Mouse (Mus musculus): ENCODE measurements at regions not wholly inside any gene's neighbourhood (a gene's known extent, or its start where the extent isn't known, plus 50 kb on each side); places are given as distances from the start of the nearest gene placed in this dataset.

DNA sequence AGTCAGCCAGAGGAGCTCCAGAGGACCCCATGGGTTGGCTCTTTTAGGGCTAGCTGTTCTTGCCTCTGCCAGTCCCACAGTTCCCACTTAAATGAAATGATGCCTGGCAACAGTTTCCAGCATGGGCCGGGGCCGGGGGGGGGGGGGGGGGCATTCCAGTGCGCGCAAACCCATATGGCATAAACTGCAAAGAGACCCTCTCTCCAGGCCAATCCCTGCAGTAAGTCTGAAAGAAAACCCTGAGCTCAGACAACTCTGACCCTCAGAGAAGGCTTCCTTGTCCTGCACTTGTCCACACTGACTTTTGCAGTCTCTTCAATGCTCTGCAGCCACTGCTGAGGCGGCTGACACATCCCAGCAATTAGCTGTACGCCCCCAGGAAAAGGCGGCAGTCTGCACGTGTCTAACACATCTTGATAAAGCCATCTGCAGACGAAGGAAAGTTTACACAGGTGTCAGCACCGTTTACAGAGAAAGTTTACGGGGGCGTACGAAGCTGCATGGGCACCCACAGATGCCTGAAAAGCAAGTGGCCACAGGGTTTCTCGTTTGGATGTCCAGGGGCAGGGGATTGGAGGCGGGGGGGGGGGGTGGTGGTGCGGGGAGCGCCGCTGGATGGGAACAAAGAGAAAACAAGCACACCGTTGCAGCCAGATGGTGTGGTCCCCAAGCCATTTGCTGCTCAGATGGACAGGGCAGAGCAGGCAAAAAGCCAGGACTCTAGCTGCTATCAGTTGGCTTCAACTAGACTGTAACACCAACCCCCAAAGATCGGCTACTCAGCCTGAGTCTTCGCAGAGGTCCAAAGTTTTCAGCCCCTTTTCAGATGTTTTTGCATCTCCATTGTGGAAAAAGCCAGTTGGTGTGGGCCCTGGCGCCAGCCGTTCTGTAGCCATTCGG, 244.0 kb upstream of the Hs6st1 start:
- TF ChIP-seq CTCF (IDR thresholded peaks at IDR 0.05; ENCODE audit: low read depth) = no peak
- Histone ChIP-seq H3K4me2 (replicated peaks; ENCODE audit: low read depth) (no peak overlapping the region), H3K27me3 (replicated peaks; ENCODE audit: control insufficient read depth, insufficient read depth, low read length) (no peaks in the 10 kb centered on the region), H3K4me1 (replicated peaks; ENCODE audit: control insufficient read depth, insufficient read depth, low read length) (no peaks in the 10 kb centered on the region), H3K9ac (ENCODE audit: low read depth, low read length) (no peak overlapping the region), H3K36me3 (ENCODE audit: control insufficient read depth, insufficient read depth) (no peaks in the 10 kb centered on the region), H3K27ac (ENCODE audit: low read depth, low read length) (no peak overlapping the region), H3K9me3 (ENCODE audit: control insufficient read depth) (no peaks in the 10 kb centered on the region), H3K4me3 (ENCODE audit: low read depth, low read length) (no peak overlapping the region)
- 46% methylated on average over 24 of the region's 24 CpGs for WGBS
- no peak for ATAC-seq

DNA sequence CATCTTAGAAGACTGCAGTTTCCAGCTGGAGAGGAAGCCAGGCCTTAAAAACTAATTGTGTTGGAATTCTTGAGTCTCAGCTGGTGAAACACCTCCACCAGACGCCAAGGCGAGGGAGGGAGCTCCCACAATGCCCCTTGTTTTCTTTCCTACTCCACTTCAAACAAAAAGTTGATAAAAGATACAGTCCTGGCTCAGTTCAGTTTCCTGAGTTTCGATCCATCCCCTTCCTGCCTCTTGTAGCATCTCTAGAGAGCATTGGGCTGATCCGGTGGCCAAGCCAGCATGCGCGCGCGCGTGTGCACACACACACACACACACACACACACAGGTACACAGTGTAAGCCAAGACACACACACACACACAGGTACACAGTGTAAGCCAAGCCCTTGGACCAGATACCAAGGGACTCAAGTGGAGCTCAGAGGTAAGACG, 242.7 kb upstream of the Hs6st1 start:
- 65% methylated on average over 10 of the region's 10 CpGs for WGBS
- Histone ChIP-seq H3K4me2 (replicated peaks; ENCODE audit: low read depth) (no peak overlapping the region), H3K9me3 (ENCODE audit: control insufficient read depth) (no peaks in the 10 kb centered on the region), H3K9ac (ENCODE audit: low read depth, low read length) (no peak overlapping the region), H3K4me1 (replicated peaks; ENCODE audit: control insufficient read depth, insufficient read depth, low read length) (no peaks in the 10 kb centered on the region), H3K36me3 (ENCODE audit: control insufficient read depth, insufficient read depth) (no peaks in the 10 kb centered on the region), H3K27me3 (replicated peaks; ENCODE audit: control insufficient read depth, insufficient read depth, low read length) (no peaks in the 10 kb centered on the region), H3K4me3 (ENCODE audit: low read depth, low read length) (no peak overlapping the region), H3K27ac (ENCODE audit: low read depth, low read length) (no peak overlapping the region)
- no peak for TF ChIP-seq CTCF (IDR thresholded peaks at IDR 0.05; ENCODE audit: low read depth)
- ATAC-seq = no peak

DNA sequence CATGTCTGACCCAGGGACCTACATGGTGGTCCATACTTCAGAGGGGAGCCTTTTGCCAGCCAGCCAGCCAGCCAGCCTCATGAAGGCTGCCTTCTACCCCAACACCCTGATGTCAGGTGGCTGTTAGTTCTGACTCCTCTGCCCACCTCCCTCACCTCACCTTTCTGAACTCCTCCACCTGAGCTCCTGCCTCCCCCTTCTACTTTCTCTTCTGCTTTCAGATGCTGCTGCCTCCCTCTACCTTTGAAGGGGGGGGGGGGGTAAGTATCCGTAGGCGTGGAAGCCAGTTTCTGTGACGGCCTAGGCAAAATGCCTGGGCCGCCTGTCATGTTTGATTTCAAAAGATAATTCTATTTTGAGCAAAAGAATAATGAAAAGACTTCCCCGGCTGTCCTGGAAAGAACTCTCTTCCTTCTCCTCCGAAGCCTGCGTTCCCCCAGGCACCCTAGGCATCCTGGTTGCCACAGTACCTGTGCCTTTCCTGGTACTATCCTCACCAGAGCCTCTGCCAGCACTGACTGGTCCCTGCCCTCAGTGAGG, 241.6 kb upstream of the Hs6st1 start:
- Histone ChIP-seq H3K36me3 (ENCODE audit: control insufficient read depth, insufficient read depth) (no peaks in the 10 kb centered on the region), H3K4me1 (replicated peaks; ENCODE audit: control insufficient read depth, insufficient read depth, low read length) (no peaks in the 10 kb centered on the region), H3K4me2 (replicated peaks; ENCODE audit: low read depth) (no peak overlapping the region), H3K4me3 (ENCODE audit: low read depth, low read length) (no peak overlapping the region), H3K27ac (ENCODE audit: low read depth, low read length) (no peak overlapping the region), H3K27me3 (replicated peaks; ENCODE audit: control insufficient read depth, insufficient read depth, low read length) (no peaks in the 10 kb centered on the region), H3K9me3 (ENCODE audit: control insufficient read depth) (no peaks in the 10 kb centered on the region), H3K9ac (ENCODE audit: low read depth, low read length) (no peak overlapping the region)
- ATAC-seq = no peak
- WGBS = 83% methylated on average over 7 of the region's 7 CpGs
- TF ChIP-seq CTCF (IDR thresholded peaks at IDR 0.05; ENCODE audit: low read depth) = no peak

DNA sequence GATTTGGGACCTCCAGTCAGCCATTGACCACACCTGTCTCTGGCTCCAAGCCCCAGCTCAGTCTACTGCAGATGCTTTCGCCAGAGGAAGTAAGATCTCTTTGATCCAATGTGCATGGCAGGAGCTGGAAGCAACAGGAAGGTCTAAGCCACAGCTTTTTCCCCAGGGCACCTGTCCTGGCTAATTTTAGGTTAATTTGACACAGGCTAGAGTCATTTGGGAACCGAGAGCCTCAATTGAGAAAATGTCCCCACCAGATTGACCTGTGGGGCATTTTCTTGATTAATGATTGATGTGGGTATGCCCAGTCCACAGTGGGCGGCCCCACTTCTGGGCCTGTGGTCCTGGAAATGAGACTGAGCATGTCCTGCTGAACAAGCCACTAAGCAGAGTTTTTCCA, 240.7 kb upstream of the Hs6st1 start:
- Histone ChIP-seq H3K36me3 (ENCODE audit: control insufficient read depth, insufficient read depth) (no peaks in the 10 kb centered on the region), H3K9me3 (ENCODE audit: control insufficient read depth) (no peaks in the 10 kb centered on the region), H3K4me3 (ENCODE audit: low read depth, low read length) (no peak overlapping the region), H3K4me1 (replicated peaks; ENCODE audit: control insufficient read depth, insufficient read depth, low read length) (no peaks in the 10 kb centered on the region), H3K4me2 (replicated peaks; ENCODE audit: low read depth) (no peak overlapping the region), H3K9ac (ENCODE audit: low read depth, low read length) (no peak overlapping the region), H3K27me3 (replicated peaks; ENCODE audit: control insufficient read depth, insufficient read depth, low read length) (no peaks in the 10 kb centered on the region), H3K27ac (ENCODE audit: low read depth, low read length) (no peak overlapping the region)
- ATAC-seq = no peak
- no peak for TF ChIP-seq CTCF (IDR thresholded peaks at IDR 0.05; ENCODE audit: low read depth)
- WGBS = 74% methylated on average over 3 of the region's 3 CpGs

DNA sequence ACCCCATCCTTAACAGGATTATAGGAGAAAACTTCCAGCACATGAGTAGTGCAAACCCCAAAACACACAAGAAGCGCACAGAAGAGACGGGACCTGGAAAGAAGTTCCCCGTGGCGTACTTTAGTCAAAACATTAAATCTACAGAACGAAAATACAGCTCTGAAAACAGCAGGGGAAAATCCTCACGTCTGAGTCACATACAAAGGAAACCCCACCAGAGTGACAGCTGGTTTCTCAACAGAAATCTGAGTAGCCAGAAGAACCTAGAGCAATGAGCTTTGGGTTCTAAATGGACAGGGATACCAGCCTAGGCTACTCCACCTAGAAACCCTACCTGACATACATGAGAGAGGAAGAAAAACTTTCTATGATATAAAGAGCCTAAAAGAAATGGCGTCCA, 234.0 kb upstream of the Hs6st1 start:
- no peaks in the 10 kb centered on the region for H3K36me3 ChIP-seq (ENCODE audit: control insufficient read depth, insufficient read depth)
- H3K9me3 ChIP-seq (ENCODE audit: control insufficient read depth) = no peaks in the 10 kb centered on the region
- H3K4me3 ChIP-seq (ENCODE audit: low read depth, low read length) = no peak overlapping the region
- H3K27me3 ChIP-seq (replicated peaks; ENCODE audit: control insufficient read depth, insufficient read depth, low read length) = no peaks in the 10 kb centered on the region
- no peak overlapping the region for H3K27ac ChIP-seq (ENCODE audit: low read depth, low read length)
- WGBS = 82% methylated on average over 7 of the region's 7 CpGs
- ATAC-seq = no peak
- H3K4me1 ChIP-seq (replicated peaks; ENCODE audit: control insufficient read depth, insufficient read depth, low read length) = no peaks in the 10 kb centered on the region
- H3K9ac ChIP-seq (ENCODE audit: low read depth, low read length) = no peak overlapping the region
- no peak for TF ChIP-seq CTCF (IDR thresholded peaks at IDR 0.05; ENCODE audit: low read depth)
- H3K4me2 ChIP-seq (replicated peaks; ENCODE audit: low read depth) = no peak overlapping the region

DNA sequence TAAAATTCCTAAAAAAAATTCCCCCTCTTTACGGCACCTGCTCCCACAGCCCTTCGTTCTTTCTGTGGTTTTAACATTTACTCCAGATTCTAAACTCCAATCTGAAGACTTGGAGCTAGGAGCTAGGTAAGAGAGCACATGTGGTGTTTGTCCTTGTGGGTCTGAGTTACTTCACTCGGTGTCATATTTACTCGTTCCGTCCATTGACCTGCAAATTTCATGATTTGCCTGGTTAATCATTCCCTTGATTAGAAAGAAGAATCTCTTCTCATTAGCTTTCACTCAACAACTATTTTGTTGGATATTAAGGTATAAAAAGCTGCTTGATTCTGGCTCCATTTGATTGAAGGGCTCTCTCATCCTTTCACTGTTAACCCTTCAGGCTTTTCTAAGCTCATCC, 231.6 kb upstream of the Hs6st1 start:
- Histone ChIP-seq H3K9ac (ENCODE audit: low read depth, low read length) (no peak overlapping the region), H3K4me1 (replicated peaks; ENCODE audit: control insufficient read depth, insufficient read depth, low read length) (no peaks in the 10 kb centered on the region), H3K4me2 (replicated peaks; ENCODE audit: low read depth) (no peak overlapping the region), H3K36me3 (ENCODE audit: control insufficient read depth, insufficient read depth) (no peaks in the 10 kb centered on the region), H3K9me3 (ENCODE audit: control insufficient read depth) (no peaks in the 10 kb centered on the region), H3K4me3 (ENCODE audit: low read depth, low read length) (no peak overlapping the region), H3K27me3 (replicated peaks; ENCODE audit: control insufficient read depth, insufficient read depth, low read length) (no peaks in the 10 kb centered on the region), H3K27ac (ENCODE audit: low read depth, low read length) (no peak overlapping the region)
- WGBS = 52% methylated on average over 5 of the region's 5 CpGs
- TF ChIP-seq CTCF (IDR thresholded peaks at IDR 0.05; ENCODE audit: low read depth) = no peak
- no peak for ATAC-seq

All from intestine, postnatal 0 days (tissue).